Mouse (Mus musculus) ES-E14 (cell line): ENCODE results near the gene Rarb. TPM values are rescaled to one million over a fixed set of nuclear protein-coding genes. Genes with fewer than 3 reads are reported as not detected.

Experiments used
- DNase-seq: peaks from one replicate; pipeline ENCODE4 v3.0.0-alpha.2; 2013; ENCODE audit warnings: low read depth, low spot score
- H3K27ac ChIP-seq: 2 replicates; pipeline ENCODE4 v1.5.1; 2012; ENCODE audit warnings: low read depth, mild to moderate bottlenecking, low read length, moderate library complexity, mixed read lengths; ENCODE audit not compliant: poor library complexity, insufficient read depth, severe bottlenecking
- H3K36me3 ChIP-seq: 2 replicates; pipeline ENCODE4 v1.6.1; 2012; ENCODE audit warnings: mild to moderate bottlenecking, low read length, moderate library complexity, mixed read lengths; ENCODE audit not compliant: control insufficient read depth, poor library complexity, insufficient read depth, severe bottlenecking
- H3K4me1 ChIP-seq, 2 experiments: fragments of 150-350 bp in 1 of 2; sonication (generic) in 1 of 2; 2 replicates each; pipeline ENCODE4 v1.6.1; 2012; ENCODE audit warnings: low read length in 2 of 2, mild to moderate bottlenecking in 1 of 2, mixed read lengths in 1 of 2; ENCODE audit not compliant: control insufficient read depth in 2 of 2, insufficient read depth in 2 of 2, poor library complexity in 1 of 2
- H3K4me3 ChIP-seq, 2 experiments: fragments of 150-350 bp in 1 of 2; sonication (generic) in 1 of 2; 2 replicates each; pipeline ENCODE4 v1.5.1; 2012; ENCODE audit warnings: low read length in 2 of 2, low read depth in 1 of 2, mild to moderate bottlenecking in 1 of 2, mixed read lengths in 1 of 2; ENCODE audit not compliant: insufficient read depth in 1 of 2, poor library complexity in 1 of 2, severe bottlenecking in 1 of 2
- H3K9ac ChIP-seq: 2 replicates; pipeline ENCODE4 v1.6.1; 2012; ENCODE audit warnings: low read depth, mild to moderate bottlenecking, low read length, mixed read lengths; ENCODE audit not compliant: poor library complexity, insufficient read depth, severe bottlenecking
- H3K9me3 ChIP-seq: fragments of 150-350 bp; sonication (generic); 2 replicates; pipeline ENCODE4 v1.6.1; 2012; ENCODE audit warnings: low read depth, mild to moderate bottlenecking, low read length; ENCODE audit not compliant: control insufficient read depth, insufficient read depth
- CHD2 ChIP-seq: IDR thresholded peaks from 2 replicates; pipeline ENCODE4 v1.6.1; 2014; ENCODE audit warnings: mild to moderate bottlenecking, low read depth, low read length, inconsistent platforms
- HCFC1 ChIP-seq: IDR thresholded peaks from 2 replicates; pipeline ENCODE4 v1.6.1; 2012; ENCODE audit warnings: low read length, inconsistent platforms, borderline replicate concordance; ENCODE audit not compliant: insufficient read depth
- MAFK ChIP-seq: IDR thresholded peaks from 2 replicates; pipeline ENCODE4 v1.6.1; 2014; ENCODE audit warnings: mild to moderate bottlenecking, low read depth, low read length, inconsistent platforms; ENCODE audit not compliant: insufficient read depth
- ZC3H11A ChIP-seq: IDR thresholded peaks from 2 replicates; pipeline ENCODE4 v1.6.1; 2012; ENCODE audit warnings: low read depth, mild to moderate bottlenecking, inconsistent platforms, low read length, borderline replicate concordance
- ZNF384 ChIP-seq: IDR thresholded peaks from 2 replicates; pipeline ENCODE4 v1.6.1; 2012; ENCODE audit warnings: low read depth, low read length, inconsistent platforms
- in situ Hi-C, 2 experiments: fragments of 600-800 bp; cut with MboI; formaldehyde crosslinking; loops; one replicate each; pipeline ENCODE4 v1.15.1; 2025; ENCODE audit warnings: low sequenced_read_pairs in 2 of 2, inconsistent platforms in 1 of 2; ENCODE audit not compliant: unreplicated experiment in 2 of 2
- total RNA-seq: library from RNA; depleted of rRNA; stranded (reverse); fragments of 300-350 nt; gene quantifications from 2 replicates; pipeline ENCODE4 v1.2.3, GENCODE M21; 2012

The Rarb gene
- total RNA-seq, 1 experiment = 1.2 TPM

DNA sequence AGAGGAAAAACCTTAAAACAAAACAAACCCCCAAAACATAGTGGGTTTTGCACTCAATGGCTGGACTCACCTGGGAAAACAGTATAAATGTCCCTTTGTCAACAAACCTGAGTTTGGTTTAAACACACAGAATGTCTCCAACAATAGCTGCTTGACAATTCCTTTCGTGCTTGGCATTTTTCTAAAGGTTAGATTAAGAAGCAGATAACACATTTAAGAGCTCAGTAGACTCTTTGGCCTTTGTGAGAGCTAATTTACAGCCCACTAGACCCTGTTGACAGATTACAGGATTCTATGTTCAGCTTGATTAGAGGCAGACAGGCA, 264.7 kb downstream of the Rarb start:
- Histone ChIP-seq H3K27ac (no peak overlapping the region), H3K4me3 (no peak overlapping the region), H3K9ac (no peak overlapping the region), H3K9me3 (no peaks in the 10 kb centered on the region), H3K4me1 (no peaks in the 10 kb centered on the region), H3K36me3 (no peaks in the 10 kb centered on the region)
- no peak for TF ChIP-seq MAFK
- no peak for TF ChIP-seq HCFC1
- no peak for TF ChIP-seq ZC3H11A
- no peak for TF ChIP-seq ZNF384
- no peak for TF ChIP-seq CHD2
- DNase-seq = no peak
- in situ Hi-C loops = loop anchor here in 1 of 2 experiments (25.0 kb wide), 1 partner anchor 92 kb away; no protein-coding TSS in a partner anchor

DNA sequence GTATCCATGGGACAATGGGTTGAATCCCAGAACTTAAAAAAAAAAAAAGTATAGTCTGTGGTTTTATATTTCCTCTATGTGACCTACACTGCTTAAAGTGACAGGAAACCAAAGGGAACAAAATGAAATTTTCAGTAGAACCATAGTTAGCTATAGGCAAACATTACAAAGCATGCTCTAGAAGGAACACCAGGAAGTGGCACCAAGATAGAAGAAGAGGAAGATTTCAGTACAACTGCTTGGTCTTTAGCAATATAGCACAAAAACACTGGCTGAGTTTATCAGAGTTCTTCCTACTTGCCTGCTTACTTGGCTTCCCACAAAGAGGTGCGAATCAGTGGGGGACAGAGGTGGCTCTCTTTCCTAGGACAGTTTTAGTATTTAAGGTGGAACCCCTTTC, 266.7 kb downstream of the Rarb start:
- Histone ChIP-seq H3K9ac (no peak overlapping the region), H3K9me3 (no peaks in the 10 kb centered on the region), H3K4me3 (no peak overlapping the region), H3K4me1 (no peaks in the 10 kb centered on the region), H3K36me3 (no peaks in the 10 kb centered on the region), H3K27ac (no peak overlapping the region)
- in situ Hi-C loops = loop anchor here in 1 of 2 experiments (25.0 kb wide), 1 partner anchor 90 kb away; no protein-coding TSS in a partner anchor
- DNase-seq = no peak
- TF ChIP-seq HCFC1 = no peak
- TF ChIP-seq ZC3H11A = no peak
- no peak for TF ChIP-seq MAFK
- TF ChIP-seq CHD2 = no peak
- TF ChIP-seq ZNF384 = no peak

DNA sequence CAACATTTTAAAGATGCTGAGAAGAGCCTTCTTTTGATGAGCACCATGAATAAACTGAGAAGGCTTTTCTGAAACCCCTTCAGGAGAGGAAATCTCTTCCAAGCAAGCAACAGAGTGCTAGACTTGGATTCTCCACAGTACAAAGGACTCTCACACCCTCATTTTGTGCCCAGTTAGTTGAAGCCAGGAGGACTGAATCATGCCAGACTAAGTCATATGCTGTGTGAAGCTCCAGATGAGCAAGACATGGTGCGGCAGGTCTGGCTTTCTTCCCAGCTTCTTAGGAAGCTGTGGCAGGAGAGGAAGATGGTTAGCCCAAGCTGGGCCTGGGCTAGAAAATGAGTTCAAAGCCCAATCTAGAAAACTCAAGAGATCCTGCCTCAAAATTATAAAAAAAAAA, 267.1 kb downstream of the Rarb start:
- no peak overlapping the region for H3K9ac ChIP-seq
- H3K27ac ChIP-seq = no peak overlapping the region
- no peaks in the 10 kb centered on the region for H3K36me3 ChIP-seq
- DNase-seq = no peak
- H3K9me3 ChIP-seq = no peaks in the 10 kb centered on the region
- H3K4me1 ChIP-seq = no peaks in the 10 kb centered on the region
- in situ Hi-C loops = loop anchor here in 1 of 2 experiments (25.0 kb wide), 1 partner anchor 90 kb away; no protein-coding TSS in a partner anchor
- no peak overlapping the region for H3K4me3 ChIP-seq
- TF ChIP-seq ZNF384 (no peak), HCFC1 (no peak), CHD2 (no peak), ZC3H11A (no peak), MAFK (no peak)

DNA sequence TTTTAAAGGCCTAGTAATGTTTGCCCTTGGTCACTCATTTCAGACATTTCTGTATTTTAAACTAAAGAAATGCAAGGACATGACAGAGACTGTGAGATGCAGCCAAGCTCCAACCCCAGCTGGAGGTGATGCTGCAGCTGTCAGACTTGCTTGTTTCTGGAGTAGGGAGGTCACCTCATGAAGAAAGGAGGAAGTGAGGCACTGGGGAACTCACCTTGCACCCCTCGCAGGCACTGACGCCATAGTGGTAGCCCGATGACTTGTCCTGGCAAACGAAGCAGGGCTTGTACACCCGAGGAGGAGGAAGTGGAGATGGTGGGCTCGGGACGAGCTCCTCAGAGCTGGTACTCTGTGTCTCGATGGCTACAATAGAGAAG, 270.8 kb downstream of the Rarb start:
- TF ChIP-seq MAFK = no peak
- TF ChIP-seq HCFC1 = no peak
- no peak for TF ChIP-seq CHD2
- no peak overlapping the region for H3K27ac ChIP-seq
- no peak overlapping the region for H3K4me3 ChIP-seq
- no peaks in the 10 kb centered on the region for H3K4me1 ChIP-seq
- no peaks in the 10 kb centered on the region for H3K9me3 ChIP-seq
- H3K36me3 ChIP-seq = no peaks in the 10 kb centered on the region
- DNase-seq = no peak
- in situ Hi-C loops = no loop called here
- no peak overlapping the region for H3K9ac ChIP-seq

DNA sequence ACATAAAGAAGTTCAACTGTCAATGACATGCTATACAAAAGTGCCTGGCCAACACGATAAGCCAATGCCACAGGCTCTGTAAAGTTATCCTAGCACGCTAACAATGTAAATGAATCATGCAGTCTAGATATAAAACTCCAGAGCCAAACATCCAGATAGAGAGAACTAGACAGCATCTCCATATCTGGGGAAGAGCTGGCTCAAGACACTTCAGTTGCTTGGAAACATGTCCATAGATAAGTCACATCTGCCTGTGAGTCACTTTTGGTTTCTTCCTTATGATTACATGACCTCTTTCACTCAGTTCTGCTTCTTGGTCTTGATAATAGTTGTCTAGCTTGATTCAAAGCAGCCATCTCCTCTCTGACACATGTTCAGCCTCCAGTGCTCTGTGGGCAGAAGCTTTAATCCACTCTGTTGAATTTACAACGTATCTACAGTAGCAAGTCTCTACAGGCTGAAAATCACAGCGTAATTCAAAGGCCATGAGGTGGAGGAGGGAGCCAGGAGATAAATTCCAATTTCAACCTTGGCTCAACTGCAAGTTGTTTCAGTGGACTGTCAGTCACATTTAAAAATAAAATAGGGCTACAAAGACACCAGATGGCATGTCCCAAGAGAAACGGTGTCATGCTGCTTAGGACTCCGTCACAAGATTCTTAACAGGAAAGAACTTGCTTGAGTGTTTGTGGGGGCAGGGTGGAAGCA, 271.3 kb downstream of the Rarb start:
- Histone ChIP-seq H3K9me3 (no peaks in the 10 kb centered on the region), H3K36me3 (no peaks in the 10 kb centered on the region), H3K4me3 (no peak overlapping the region), H3K27ac (no peak overlapping the region), H3K9ac (no peak overlapping the region), H3K4me1 (no peaks in the 10 kb centered on the region)
- DNase-seq = no peak
- in situ Hi-C loops = no loop called here
- TF ChIP-seq HCFC1 (no peak), ZNF384 (no peak), CHD2 (no peak), MAFK (no peak), ZC3H11A (no peak)
